Comparison of ENCODE assay signal across 9 mouse cellular contexts in genomic region chr3:122360721-122361138, GRCm38 (mm10).
DNase-seq lines count a peak whose midpoint lies in the region; ATAC-seq lines count a peak whose summit lies in the region.
"Had no signal": no experiment of that assay in that cellular context is flagged by ENCODE, and none has a peak within 500 bp of the region (broad histone marks: within the 10 kb centered on the region; RNA-seq: fewer than 3 reads in every experiment).

No protein-coding gene starts in this region.

- no peak overlapping the region for H3K4me2 ChIP-seq in heart, embryonic 13.5 days
- H3K4me2 ChIP-seq: liver, embryonic 15.5 days had no signal

- no peak overlapping the region for H3K9ac ChIP-seq in heart, embryonic 13.5 days
- H3K9ac ChIP-seq: liver, embryonic 15.5 days had no signal

- 0 out of 2 replicates have a peak overlapping the region, but pooled peaks have one; percentile 20 for H3K27ac ChIP-seq in heart, embryonic 13.5 days (replicated peaks)
- H3K27ac ChIP-seq in limb, embryonic 10.5 days: peak overlapping the region; percentile 62
- H3K27ac ChIP-seq: liver, embryonic 15.5 days had no signal

- H3K4me1 ChIP-seq in heart, embryonic 13.5 days: peaks cover 25% of the 10 kb centered on the region
- peaks cover 41% of the 10 kb centered on the region for H3K4me1 ChIP-seq in limb, embryonic 10.5 days
- H3K4me1 ChIP-seq: liver, embryonic 15.5 days had no signal

- no peaks in the 10 kb centered on the region for H3K36me3 ChIP-seq in heart, embryonic 13.5 days
- H3K36me3 ChIP-seq in limb, embryonic 10.5 days: no peaks in the 10 kb centered on the region
- H3K36me3 ChIP-seq: liver, embryonic 15.5 days had no signal

- H3K4me3 ChIP-seq in heart, embryonic 13.5 days: no peak overlapping the region
- H3K4me3 ChIP-seq in limb, embryonic 10.5 days: no peak overlapping the region
- H3K4me3 ChIP-seq: liver, embryonic 15.5 days had no signal

- H3K27me3 ChIP-seq in heart, embryonic 13.5 days (replicated peaks): peaks cover 9% of the 10 kb centered on the region
- H3K27me3 ChIP-seq in limb, embryonic 10.5 days (ENCODE audit: low read depth, poor library complexity, severe bottlenecking): peaks cover 32% of the 10 kb centered on the region
- H3K27me3 ChIP-seq: liver, embryonic 15.5 days had no signal

- peak; percentile 40; the same call in 1 of the 2 replicates for ATAC-seq in heart, embryonic 13.5 days (ENCODE audit: extremely low read depth, insufficient number of reproducible peaks, low FRiP score, low TSS enrichment)
- ATAC-seq in cerebellum, adult (ENCODE audit: insufficient number of reproducible peaks, low FRiP score, low TSS enrichment): no peak

- peak; percentile 45 for DNase-seq in gastrocnemius, postnatal 10 days
- no peak for DNase-seq in gastrocnemius, adult 8-10 months (ENCODE audit: low spot score in 2 of 2)
- DNase-seq in brain, adult 2 months (ENCODE audit: low read depth, low spot score): peak; percentile 25
- peak; percentile 35 for DNase-seq in limb, embryonic 10.5 days (ENCODE audit: low spot score)
- DNase-seq in frontal cortex, postnatal 14 days (ENCODE audit: low spot score in 2 of 2): no peak
- DNase-seq in ovary, postnatal 10 days (ENCODE audit: low spot score): no peak

- no peaks in the 10 kb centered on the region for H3K9me3 ChIP-seq in heart, embryonic 13.5 days
- no peaks in the 10 kb centered on the region for H3K9me3 ChIP-seq in limb, embryonic 10.5 days (replicated peaks)
- H3K9me3 ChIP-seq: liver, embryonic 15.5 days had no signal

- WGBS in heart, embryonic 13.5 days: 46% methylated on average over 5 of the region's 5 CpGs
- 50% methylated on average over 5 of the region's 5 CpGs for WGBS in limb, embryonic 10.5 days

Comparison
In these comparisons a context has a peak if more than half of its experiments do, and no peak if none do; other contexts are left out.
1. DNase-seq: peak in gastrocnemius, postnatal 10 days (single experiment), brain, adult 2 months (single experiment) and limb, embryonic 10.5 days (single experiment); none in gastrocnemius, adult 8-10 months (0 of 2), frontal cortex, postnatal 14 days (0 of 2) and ovary, postnatal 10 days (single experiment).